Mouse (Mus musculus): ENCODE data around the gene Ednra. TPM values are rescaled to one million over a fixed set of nuclear protein-coding genes. Genes with fewer than 3 reads are reported as not detected.

Ednra gene
- polyA plus RNA-seq (2014; fragmentation: Nextera tagmentation; extraction: Ambion mirVana): 4.1 and 4.4 TPM in 2 replicates

GRCm38 (mm10) chr8:77724046-77724930 is at the start of gene Ednra:
TSS of gene Ednra (minus strand) at chr8:77724464.
- H3K4me2 ChIP-seq (ENCODE audit: low read length): peak within 1 kb of the TSS; percentile 83
- H3K4me1 ChIP-seq (ENCODE audit: control insufficient read depth, insufficient read depth, low read length): 0 out of 2 replicates have a peak, but pooled peaks cover 2% of the 10 kb centered on the region
- DNase-seq (ENCODE audit: low spot score): peak; percentile 31
- no peaks in the 10 kb centered on the region for H3K27me3 ChIP-seq (replicated peaks; ENCODE audit: control insufficient read depth, insufficient read depth, low read length)
- H3K9me3 ChIP-seq (replicated peaks; ENCODE audit: control insufficient read depth, low read length): no peaks in the 10 kb centered on the region
- peak within 1 kb of the TSS; percentile 37 for H3K4me3 ChIP-seq (ENCODE audit: low read depth, low read length)
- H3K9ac ChIP-seq (ENCODE audit: low read length): peak within 1 kb of the TSS; percentile 59
- H3K27ac ChIP-seq (ENCODE audit: low read depth, low read length): no peak within 1 kb of the TSS
- 2% methylated on average over 27 of the region's 27 CpGs for WGBS
- peak; percentile 75 for ATAC-seq
- H3K36me3 ChIP-seq (ENCODE audit: control insufficient read depth, insufficient read depth, low read length): no peaks in the 10 kb centered on the region

- Histone ChIP-seq H3K4me1 (ENCODE audit: control insufficient read depth, insufficient read depth, low read length) (0 out of 2 replicates have a peak, but pooled peaks cover 3% of the 10 kb centered on the region), H3K9ac (ENCODE audit: low read length) (no peak overlapping the region), H3K4me2 (ENCODE audit: low read length) (no peak overlapping the region), H3K4me3 (ENCODE audit: low read depth, low read length) (no peak overlapping the region), H3K27ac (ENCODE audit: low read depth, low read length) (no peak overlapping the region), H3K36me3 (ENCODE audit: control insufficient read depth, insufficient read depth, low read length) (no peaks in the 10 kb centered on the region), H3K27me3 (replicated peaks; ENCODE audit: control insufficient read depth, insufficient read depth, low read length) (no peaks in the 10 kb centered on the region), H3K9me3 (replicated peaks; ENCODE audit: control insufficient read depth, low read length) (no peaks in the 10 kb centered on the region)
- WGBS: 91% methylated on average over 4 of the region's 4 CpGs
- no peak for DNase-seq (ENCODE audit: low spot score)
- ATAC-seq: no peak
Observed at GRCm38 (mm10) chr8:77773831-77774230, 49.6 kb upstream of the Ednra start.

- Histone ChIP-seq H3K4me3 (ENCODE audit: low read depth, low read length) (no peak overlapping the region), H3K36me3 (ENCODE audit: control insufficient read depth, insufficient read depth, low read length) (no peaks in the 10 kb centered on the region), H3K27me3 (replicated peaks; ENCODE audit: control insufficient read depth, insufficient read depth, low read length) (no peaks in the 10 kb centered on the region), H3K9me3 (replicated peaks; ENCODE audit: control insufficient read depth, low read length) (no peaks in the 10 kb centered on the region), H3K4me2 (ENCODE audit: low read length) (no peak overlapping the region), H3K27ac (ENCODE audit: low read depth, low read length) (no peak overlapping the region), H3K4me1 (ENCODE audit: control insufficient read depth, insufficient read depth, low read length) (0 out of 2 replicates have a peak, but pooled peaks cover 3% of the 10 kb centered on the region), H3K9ac (ENCODE audit: low read length) (no peak overlapping the region)
- no peak for ATAC-seq
- 75% methylated on average over 5 of the region's 5 CpGs for WGBS
- no peak for DNase-seq (ENCODE audit: low spot score)
Observed at GRCm38 (mm10) chr8:77773256-77773655, 49.0 kb upstream of the Ednra start.

- no peaks in the 10 kb centered on the region for H3K36me3 ChIP-seq (ENCODE audit: control insufficient read depth, insufficient read depth, low read length)
Observed at GRCm38 (mm10) chr8:77772210-77772886, 48.1 kb upstream of the Ednra start.

GRCm38 (mm10) chr8:77770966-77771365 is 46.7 kb upstream of the Ednra start:
- H3K36me3 ChIP-seq (ENCODE audit: control insufficient read depth, insufficient read depth, low read length): no peaks in the 10 kb centered on the region
- H3K4me1 ChIP-seq (ENCODE audit: control insufficient read depth, insufficient read depth, low read length): 0 out of 2 replicates have a peak, but pooled peaks cover 3% of the 10 kb centered on the region
- H3K9ac ChIP-seq (ENCODE audit: low read length): no peak overlapping the region
- no peak overlapping the region for H3K4me3 ChIP-seq (ENCODE audit: low read depth, low read length)
- no peaks in the 10 kb centered on the region for H3K9me3 ChIP-seq (replicated peaks; ENCODE audit: control insufficient read depth, low read length)
- DNase-seq (ENCODE audit: low spot score) (no peak), ATAC-seq (no peak)
- no peak overlapping the region for H3K27ac ChIP-seq (ENCODE audit: low read depth, low read length)
- H3K4me2 ChIP-seq (ENCODE audit: low read length): no peak overlapping the region
- H3K27me3 ChIP-seq (replicated peaks; ENCODE audit: control insufficient read depth, insufficient read depth, low read length): no peaks in the 10 kb centered on the region
- 90% methylated on average over 3 of the region's 3 CpGs for WGBS

More at GRCm38 (mm10) chr8:77772210-77772886, 48.1 kb upstream of the Ednra start:
- Histone ChIP-seq H3K9me3 (replicated peaks; ENCODE audit: control insufficient read depth, low read length) (no peaks in the 10 kb centered on the region), H3K9ac (ENCODE audit: low read length) (no peak overlapping the region), H3K27me3 (replicated peaks; ENCODE audit: control insufficient read depth, insufficient read depth, low read length) (no peaks in the 10 kb centered on the region), H3K4me1 (ENCODE audit: control insufficient read depth, insufficient read depth, low read length) (0 out of 2 replicates have a peak, but pooled peaks cover 3% of the 10 kb centered on the region), H3K27ac (ENCODE audit: low read depth, low read length) (no peak overlapping the region), H3K4me2 (ENCODE audit: low read length) (no peak overlapping the region), H3K4me3 (ENCODE audit: low read depth, low read length) (no peak overlapping the region)
- peak; percentile 80 for DNase-seq (ENCODE audit: low spot score)
- WGBS: 23% methylated on average over 5 of the region's 5 CpGs
- peak; percentile 90 for ATAC-seq

- Histone ChIP-seq H3K27me3 (replicated peaks; ENCODE audit: control insufficient read depth, insufficient read depth, low read length) (no peaks in the 10 kb centered on the region), H3K4me3 (ENCODE audit: low read depth, low read length) (no peak overlapping the region), H3K27ac (ENCODE audit: low read depth, low read length) (no peak overlapping the region), H3K4me2 (ENCODE audit: low read length) (no peak overlapping the region), H3K9me3 (replicated peaks; ENCODE audit: control insufficient read depth, low read length) (no peaks in the 10 kb centered on the region), H3K9ac (ENCODE audit: low read length) (no peak overlapping the region), H3K36me3 (ENCODE audit: control insufficient read depth, insufficient read depth, low read length) (no peaks in the 10 kb centered on the region), H3K4me1 (ENCODE audit: control insufficient read depth, insufficient read depth, low read length) (0 out of 2 replicates have a peak, but pooled peaks cover 3% of the 10 kb centered on the region)
- no peak for DNase-seq (ENCODE audit: low spot score)
- 92% methylated on average over 5 of the region's 5 CpGs for WGBS
- no peak for ATAC-seq
Observed at GRCm38 (mm10) chr8:77768916-77769315, 44.7 kb upstream of the Ednra start.

GRCm38 (mm10) chr8:77764253-77764652 is 40.0 kb upstream of the Ednra start:
- no peaks in the 10 kb centered on the region for H3K9me3 ChIP-seq (replicated peaks; ENCODE audit: control insufficient read depth, low read length)
- no peak overlapping the region for H3K27ac ChIP-seq (ENCODE audit: low read depth, low read length)
- no peak for DNase-seq (ENCODE audit: low spot score)
- no peak for ATAC-seq
- H3K27me3 ChIP-seq (replicated peaks; ENCODE audit: control insufficient read depth, insufficient read depth, low read length): no peaks in the 10 kb centered on the region
- no peaks in the 10 kb centered on the region for H3K4me1 ChIP-seq (ENCODE audit: control insufficient read depth, insufficient read depth, low read length)
- no peaks in the 10 kb centered on the region for H3K36me3 ChIP-seq (ENCODE audit: control insufficient read depth, insufficient read depth, low read length)
- no peak overlapping the region for H3K9ac ChIP-seq (ENCODE audit: low read length)
- H3K4me2 ChIP-seq (ENCODE audit: low read length): no peak overlapping the region
- 84% methylated on average over 8 of the region's 8 CpGs for WGBS
- H3K4me3 ChIP-seq (ENCODE audit: low read depth, low read length): no peak overlapping the region

GRCm38 (mm10) chr8:77762967-77763366 is 38.7 kb upstream of the Ednra start:
- no peak for ATAC-seq
- Histone ChIP-seq H3K36me3 (ENCODE audit: control insufficient read depth, insufficient read depth, low read length) (no peaks in the 10 kb centered on the region), H3K9ac (ENCODE audit: low read length) (no peak overlapping the region), H3K4me3 (ENCODE audit: low read depth, low read length) (no peak overlapping the region), H3K27ac (ENCODE audit: low read depth, low read length) (no peak overlapping the region), H3K27me3 (replicated peaks; ENCODE audit: control insufficient read depth, insufficient read depth, low read length) (no peaks in the 10 kb centered on the region), H3K4me2 (ENCODE audit: low read length) (no peak overlapping the region), H3K9me3 (replicated peaks; ENCODE audit: control insufficient read depth, low read length) (no peaks in the 10 kb centered on the region), H3K4me1 (ENCODE audit: control insufficient read depth, insufficient read depth, low read length) (no peaks in the 10 kb centered on the region)
- WGBS: 71% methylated on average over 3 of the region's 3 CpGs
- DNase-seq (ENCODE audit: low spot score): no peak

Measured in forebrain, embryonic 14.5 days (tissue).